Mouse (Mus musculus) liver, embryonic 11.5 days (tissue): Measurements from ENCODE around the gene Tnn. TPM values are rescaled to one million over a fixed set of nuclear protein-coding genes. Genes with fewer than 3 reads are reported as not detected.

Source experiments
- ATAC-seq: fragments of 200-750 bp; cut with Nextera tagmentation; replicated peaks from 2 replicates; pipeline ENCODE4 v1.8.0; 2017; ENCODE audit warnings: moderate number of reproducible peaks, mild to moderate bottlenecking, moderate TSS enrichment, moderate library complexity; ENCODE audit not compliant: low FRiP score
- DNase-seq: peaks from one replicate; pipeline ENCODE4 v3.0.0-alpha.2; 2017; ENCODE audit warnings: low spot score
- H3K27ac ChIP-seq: fragments of 300-500 bp; sonication (generic); 2 replicates; pipeline ENCODE4 v1.5.1; 2014; ENCODE audit warnings: mild to moderate bottlenecking, low read depth, low read length, control low read depth
- H3K27me3 ChIP-seq: fragments of 300-500 bp; sonication (generic); replicated peaks from 2 replicates; pipeline ENCODE4 v1.6.1; 2014; ENCODE audit warnings: low read length, mixed read lengths; ENCODE audit not compliant: control insufficient read depth, insufficient read depth
- H3K36me3 ChIP-seq: fragments of 300-500 bp; sonication (generic); 2 replicates; pipeline ENCODE4 v1.6.1; 2014; ENCODE audit warnings: mild to moderate bottlenecking, low read length, moderate library complexity, mixed read lengths; ENCODE audit not compliant: control insufficient read depth, insufficient read depth
- H3K4me1 ChIP-seq: fragments of 300-500 bp; sonication (generic); replicated peaks from 2 replicates; pipeline ENCODE4 v1.6.1; 2014; ENCODE audit warnings: low read length, mixed read lengths; ENCODE audit not compliant: control insufficient read depth, insufficient read depth
- H3K4me2 ChIP-seq: fragments of 300-500 bp; sonication (generic); 2 replicates; pipeline ENCODE4 v1.6.1; 2014; ENCODE audit warnings: mild to moderate bottlenecking, control low read depth, moderate library complexity
- H3K4me3 ChIP-seq: fragments of 300-500 bp; sonication (generic); 2 replicates; pipeline ENCODE4 v1.5.1; 2014; ENCODE audit warnings: low read depth, low read length, control low read depth
- H3K9ac ChIP-seq: fragments of 300-500 bp; sonication (generic); 2 replicates; pipeline ENCODE4 v1.6.1; 2014; ENCODE audit warnings: low read depth, low read length, control low read depth
- H3K9me3 ChIP-seq: fragments of 300-500 bp; sonication (generic); 2 replicates; pipeline ENCODE4 v1.6.1; 2016; ENCODE audit warnings: low read length, inconsistent platforms, mixed read lengths; ENCODE audit not compliant: control insufficient read depth
- WGBS: fragments of 180-500 bp; shearing (Covaris S2); extraction: QIAGEN DNeasy Blood & Tissue Kit; methylation state at CpG from one replicate; pipeline ENCODE4 v1.1.7; 2014; 5-methylcytosine and 5-hydroxymethylcytosine counted together
- polyA plus RNA-seq: library from polyadenylated mRNA; unstranded; fragments of >200 nt; fragmentation: Nextera tagmentation; extraction: Ambion mirVana; gene quantifications from 2 replicates; pipeline ENCODE4 v1.2.1, GENCODE M21; 2014

The Tnn gene
- polyA plus RNA-seq, 1 experiment from 2014 or later, result not detected

DNA sequence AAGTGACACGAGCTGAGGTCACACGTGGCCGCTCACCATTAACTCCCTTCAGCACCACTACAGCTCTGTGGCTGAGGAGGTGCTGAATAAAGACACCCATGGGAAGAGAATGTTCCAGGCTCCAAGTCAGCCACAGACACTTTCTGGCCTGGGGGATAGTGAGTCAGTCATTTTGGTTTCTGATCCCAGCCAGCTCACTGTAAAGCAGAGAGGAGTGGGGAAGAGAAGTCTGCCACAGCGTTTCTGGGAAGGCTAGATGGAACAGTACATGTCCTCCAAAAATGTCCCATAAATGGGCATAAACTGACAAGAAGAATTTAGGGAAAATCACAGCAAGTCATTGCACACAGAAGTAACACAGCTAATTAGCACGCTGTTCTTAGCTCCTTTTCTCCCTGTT, 52.4 kb downstream of the Tnn start:
- Histone ChIP-seq H3K9ac (no peak overlapping the region), H3K9me3 (no peaks in the 10 kb centered on the region), H3K36me3 (no peaks in the 10 kb centered on the region), H3K4me3 (no peak overlapping the region), H3K27ac (no peak overlapping the region), H3K4me1 (no peaks in the 10 kb centered on the region), H3K27me3 (no peaks in the 10 kb centered on the region), H3K4me2 (no peak overlapping the region)
- DNase-seq (no peak), ATAC-seq (no peak)
- 82% methylated on average over 5 of the region's 5 CpGs for WGBS

DNA sequence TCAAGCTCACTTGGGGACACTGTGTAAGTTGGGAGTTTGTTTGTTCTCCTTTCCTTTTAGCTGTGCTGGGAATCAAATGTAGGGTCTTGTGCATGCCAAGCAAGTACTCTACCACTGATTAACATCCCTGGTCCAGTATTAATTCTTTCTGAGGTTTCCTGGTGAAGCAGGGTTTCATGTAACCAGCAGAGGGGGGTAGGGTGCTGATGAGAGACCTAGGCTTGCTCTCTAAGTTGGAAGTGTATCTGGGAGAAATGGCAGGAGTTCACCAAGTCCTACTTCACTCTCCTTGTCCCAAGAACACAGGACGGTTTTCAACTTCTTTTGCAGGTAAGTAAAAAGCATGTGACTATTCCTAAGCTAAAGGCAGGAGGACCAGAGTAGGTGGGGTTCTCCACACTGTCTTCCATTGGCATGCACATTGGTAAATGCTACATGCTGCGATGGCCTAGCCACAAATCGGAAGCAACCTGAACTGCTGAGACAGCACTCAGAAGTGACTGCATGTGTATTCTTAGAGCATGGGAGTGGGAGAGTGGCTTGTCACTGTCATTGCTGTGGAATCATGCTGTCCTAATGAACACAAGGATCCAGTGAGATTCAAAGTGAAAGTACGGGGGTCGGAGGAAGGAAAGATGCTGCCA, 53.6 kb downstream of the Tnn start:
- Histone ChIP-seq H3K4me3 (no peak overlapping the region), H3K27me3 (no peaks in the 10 kb centered on the region), H3K36me3 (no peaks in the 10 kb centered on the region), H3K4me1 (no peaks in the 10 kb centered on the region), H3K4me2 (no peak overlapping the region), H3K9me3 (no peaks in the 10 kb centered on the region), H3K27ac (no peak overlapping the region), H3K9ac (no peak overlapping the region)
- no peak for DNase-seq
- 80% methylated on average over 5 of the region's 5 CpGs for WGBS
- no peak for ATAC-seq

DNA sequence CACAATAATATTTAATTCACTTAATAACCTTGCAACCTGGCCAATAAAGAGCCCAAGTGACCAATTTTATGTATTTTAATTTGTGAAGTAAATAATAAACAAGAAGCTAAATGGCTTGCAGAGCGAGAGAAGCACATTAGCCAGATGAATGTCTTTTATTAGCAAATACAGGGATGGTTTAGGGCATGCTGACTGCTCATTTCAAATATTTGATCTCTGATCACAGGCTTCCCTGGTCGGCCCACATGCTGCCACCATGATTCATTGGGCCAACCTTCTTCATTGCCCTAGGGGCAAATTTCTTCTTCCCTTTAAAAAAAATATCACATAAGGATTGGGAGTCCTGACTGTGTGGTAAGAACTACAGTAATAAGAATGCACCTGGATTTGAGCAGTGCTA, 66.7 kb downstream of the Tnn start:
- WGBS, result 67% methylated on average over 2 of the region's 2 CpGs
- Histone ChIP-seq H3K9me3 (no peaks in the 10 kb centered on the region), H3K27ac (no peak overlapping the region), H3K27me3 (no peaks in the 10 kb centered on the region), H3K4me2 (no peak overlapping the region), H3K9ac (no peak overlapping the region), H3K4me1 (no peaks in the 10 kb centered on the region), H3K4me3 (no peak overlapping the region), H3K36me3 (no peaks in the 10 kb centered on the region)
- no peak for ATAC-seq
- no peak for DNase-seq

- no peak overlapping the region for H3K4me2 ChIP-seq
- no peaks in the 10 kb centered on the region for H3K9me3 ChIP-seq
- ATAC-seq (no peak), DNase-seq (no peak)
- no peaks in the 10 kb centered on the region for H3K27me3 ChIP-seq
- H3K4me3 ChIP-seq, result no peak overlapping the region
- H3K36me3 ChIP-seq, result no peaks in the 10 kb centered on the region
- 87% methylated on average over 1 of the region's 1 CpGs for WGBS
- H3K4me1 ChIP-seq, result 0 out of 2 replicates have a peak, but pooled peaks cover 2% of the 10 kb centered on the region
- no peak overlapping the region for H3K9ac ChIP-seq
- H3K27ac ChIP-seq, result no peak overlapping the region
Observed at GRCm38 (mm10) chr1:160084239-160084638, 69.1 kb downstream of the Tnn start.

- ATAC-seq, result no peak
- WGBS, result 79% methylated on average over 1 of the region's 1 CpGs
- Histone ChIP-seq H3K4me3 (no peak overlapping the region), H3K27ac (no peak overlapping the region), H3K9ac (no peak overlapping the region), H3K4me2 (no peak overlapping the region), H3K9me3 (no peaks in the 10 kb centered on the region), H3K27me3 (no peaks in the 10 kb centered on the region), H3K4me1 (0 out of 2 replicates have a peak, but pooled peaks cover 2% of the 10 kb centered on the region), H3K36me3 (no peaks in the 10 kb centered on the region)
- DNase-seq, result no peak
Observed at GRCm38 (mm10) chr1:160082647-160083046, 70.7 kb downstream of the Tnn start.

DNA sequence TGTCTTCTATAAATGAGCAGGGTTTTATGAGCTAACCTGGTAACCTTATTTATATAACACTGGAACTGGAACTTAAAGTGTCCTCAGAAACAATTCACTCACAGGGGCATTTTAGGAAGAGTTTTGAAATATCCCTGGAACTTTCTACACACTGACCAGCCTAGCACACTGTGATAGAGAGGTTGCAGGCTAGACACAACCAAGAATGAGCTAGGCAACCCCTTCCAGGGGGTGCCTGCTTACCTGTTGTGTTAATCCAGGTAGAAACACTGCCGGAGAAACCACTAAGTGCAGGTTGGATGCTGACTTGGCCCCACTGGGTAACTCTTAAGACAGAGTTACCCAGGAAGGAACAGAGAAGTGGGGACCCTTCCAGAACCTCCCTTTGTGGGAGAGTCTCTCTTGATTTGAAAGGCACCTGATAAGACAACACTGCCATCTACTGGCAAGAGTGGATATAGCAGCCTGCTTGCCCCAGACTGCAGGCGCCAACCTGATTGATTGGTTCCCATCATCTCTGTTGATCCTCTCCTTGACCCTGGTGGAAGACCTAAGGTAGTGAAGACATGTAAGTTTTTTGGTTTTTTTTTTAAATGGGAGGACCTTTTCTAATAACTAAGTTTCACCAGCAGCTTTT, 72.5 kb downstream of the Tnn start:
- 0 out of 2 replicates have a peak, but pooled peaks cover 2% of the 10 kb centered on the region for H3K4me1 ChIP-seq
- no peak for ATAC-seq

GRCm38 (mm10) chr1:160078882-160079661, 74.3 kb downstream of the Tnn start:
- Histone ChIP-seq H3K4me3 (no peak overlapping the region), H3K9me3 (no peaks in the 10 kb centered on the region), H3K27me3 (no peaks in the 10 kb centered on the region), H3K27ac (no peak overlapping the region), H3K9ac (no peak overlapping the region), H3K4me1 (0 out of 2 replicates have a peak, but pooled peaks cover 2% of the 10 kb centered on the region), H3K36me3 (no peaks in the 10 kb centered on the region), H3K4me2 (peak overlapping the region; percentile 20; the same call in 1 of the 2 replicates)
- DNase-seq (no peak), ATAC-seq (peak; percentile 75)
- WGBS, result 52% methylated on average over 14 of the region's 14 CpGs

More for the DNA sequence above, 72.5 kb downstream of the Tnn start:
- Histone ChIP-seq H3K4me3 (no peak overlapping the region), H3K27me3 (no peaks in the 10 kb centered on the region), H3K27ac (no peak overlapping the region), H3K36me3 (no peaks in the 10 kb centered on the region), H3K9ac (no peak overlapping the region), H3K4me2 (no peak overlapping the region), H3K9me3 (no peaks in the 10 kb centered on the region)
- peak; percentile 64 for DNase-seq
- WGBS, result 24% methylated on average over 2 of the region's 2 CpGs

DNA sequence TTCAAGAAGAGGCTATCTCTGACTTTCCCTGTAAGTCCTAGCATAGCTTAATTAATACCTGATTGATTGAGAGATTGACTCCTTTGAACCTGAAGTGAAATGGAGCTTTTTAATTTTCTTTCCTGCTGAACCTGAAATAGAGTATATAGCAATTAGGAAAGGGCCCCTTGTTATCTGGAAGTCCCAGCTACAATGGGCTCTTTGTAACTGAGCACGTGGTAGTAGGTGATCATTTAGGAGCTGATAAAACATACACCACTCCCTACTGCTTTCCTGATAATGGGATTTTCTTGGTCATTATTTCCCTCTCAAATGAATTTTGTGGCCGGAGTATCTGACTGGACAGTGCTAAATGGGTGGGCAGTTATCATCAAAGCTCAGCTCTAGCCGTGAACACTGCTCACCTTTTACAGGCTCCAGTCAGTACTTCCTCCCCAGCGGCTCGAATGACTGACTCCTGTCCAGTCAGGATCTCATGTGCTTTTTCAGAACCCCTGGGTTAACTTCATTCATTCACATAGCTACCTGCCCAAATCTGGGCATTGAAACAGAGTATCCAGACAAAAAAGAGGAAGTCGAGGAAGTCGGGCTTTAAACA, 88.7 kb downstream of the Tnn start:
- H3K27me3 ChIP-seq, result no peaks in the 10 kb centered on the region
- DNase-seq, result no peak
- no peak overlapping the region for H3K4me3 ChIP-seq
- 56% methylated on average over 7 of the region's 7 CpGs for WGBS
- peaks cover 19% of the 10 kb centered on the region for H3K4me1 ChIP-seq
- H3K9me3 ChIP-seq, result no peaks in the 10 kb centered on the region
- no peak overlapping the region for H3K9ac ChIP-seq
- no peak overlapping the region for H3K27ac ChIP-seq
- no peaks in the 10 kb centered on the region for H3K36me3 ChIP-seq
- ATAC-seq, result no peak
- H3K4me2 ChIP-seq, result peak overlapping the region; percentile 13; the same call in 1 of the 2 replicates
